ENCODE assay signal across 23 mouse cellular contexts in the genomic region with DNA sequence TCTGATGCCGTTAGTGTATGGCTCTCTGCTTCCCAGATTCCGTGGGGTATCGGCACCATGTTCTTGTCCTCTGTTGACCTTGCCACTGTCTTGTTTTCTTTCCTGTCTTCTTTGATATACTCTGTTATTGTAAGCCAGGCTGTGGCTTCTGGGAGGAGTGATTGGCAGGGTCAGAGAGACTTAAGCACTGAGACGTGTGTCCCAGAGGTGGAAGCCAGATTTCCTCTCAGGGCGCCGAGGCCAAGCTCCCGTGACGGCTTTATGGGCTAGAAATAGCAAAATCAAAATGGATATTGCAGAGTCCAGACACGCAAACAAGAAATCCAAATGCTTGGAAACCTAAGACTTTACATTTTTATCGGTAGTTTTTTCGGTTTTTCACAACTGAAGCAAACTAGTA.
DNase-seq lines count a peak whose midpoint lies in the region; ATAC-seq and TF ChIP-seq lines count a peak whose summit lies in the region.
"Had no signal": no experiment of that assay in that cellular context is flagged by ENCODE, and none has a peak within 500 bp of the region (broad histone marks: within the 10 kb centered on the region; RNA-seq: fewer than 3 reads in every experiment).

No protein-coding gene starts in this region.

- no peaks in the 10 kb centered on the region for H3K9me3 ChIP-seq in kidney, postnatal 0 days (replicated peaks; ENCODE audit: low read length)
- H3K9me3 ChIP-seq in lung, postnatal 0 days (ENCODE audit: low read length) = no peaks in the 10 kb centered on the region
- H3K9me3 ChIP-seq: embryonic facial prominence, embryonic 15.5 days; forebrain, embryonic 10.5 days; forebrain, embryonic 15.5 days; G1E; heart, embryonic 13.5 days; hindbrain, embryonic 15.5 days had no signal

- no peak for TF ChIP-seq CTCF in kidney, adult 2 months (conservative IDR thresholded peaks at IDR 0.05; ENCODE audit: insufficient read depth, insufficient read length, low read depth, low read length)
- TF ChIP-seq CTCF in kidney, postnatal 0 days (IDR thresholded peaks at IDR 0.05; ENCODE audit: low read depth) = no peak
- no peak for TF ChIP-seq CTCF in lung, postnatal 0 days (IDR thresholded peaks at IDR 0.05)

- peak; percentile 55 for DNase-seq in embryo, embryonic 10 days (ENCODE audit: low spot score)
- no peak for DNase-seq in embryo, embryonic 9.5 days (ENCODE audit: extremely low spot score)
- no peak for DNase-seq in kidney, adult 2 months
- DNase-seq in kidney, postnatal 14 days = no peak
- peak; percentile 61 for DNase-seq in kidney, postnatal 0 days (ENCODE audit: low spot score)
- no peak for DNase-seq in kidney, adult 8-10 months
- DNase-seq in lung, postnatal 0 days (ENCODE audit: low spot score) = no peak
- DNase-seq in lung, postnatal 10 days = no peak
- DNase-seq: adrenal gland, adult 8-10 months; adrenal gland, postnatal 36 days; cerebellum, adult 2 months; cerebellum, postnatal 10 days; gastrocnemius, postnatal 36 days; heart, adult 11 months; heart, postnatal 36 days had no signal

- TF ChIP-seq EP300 in lung, postnatal 0 days (IDR thresholded peaks at IDR 0.05) = no peak

- H3K4me2 ChIP-seq in kidney, postnatal 0 days (ENCODE audit: low read length) = no peak overlapping the region
- no peak overlapping the region for H3K4me2 ChIP-seq in lung, postnatal 0 days (replicated peaks; ENCODE audit: low read depth, low read length)
- H3K4me2 ChIP-seq: embryonic facial prominence, embryonic 15.5 days; forebrain, embryonic 15.5 days; heart, embryonic 13.5 days; hindbrain, embryonic 15.5 days had no signal

- no peaks in the 10 kb centered on the region for H3K36me3 ChIP-seq in kidney, adult 2 months (ENCODE audit: control insufficient read depth, insufficient read depth, low read length)
- no peaks in the 10 kb centered on the region for H3K36me3 ChIP-seq in kidney, postnatal 0 days (ENCODE audit: insufficient read depth, low read length)
- no peaks in the 10 kb centered on the region for H3K36me3 ChIP-seq in lung, postnatal 0 days (ENCODE audit: insufficient read depth, low read length)
- H3K36me3 ChIP-seq: embryonic facial prominence, embryonic 15.5 days; forebrain, embryonic 10.5 days; forebrain, embryonic 15.5 days; G1E; heart, embryonic 13.5 days; hindbrain, embryonic 15.5 days had no signal

- H3K9ac ChIP-seq in kidney, postnatal 0 days (ENCODE audit: low read depth, low read length) = no peak overlapping the region
- H3K9ac ChIP-seq in lung, postnatal 0 days (replicated peaks; ENCODE audit: low read depth) = no peak overlapping the region
- H3K9ac ChIP-seq: embryonic facial prominence, embryonic 15.5 days; forebrain, embryonic 15.5 days; heart, embryonic 13.5 days; hindbrain, embryonic 15.5 days had no signal

- H3K4me3 ChIP-seq in kidney, adult 2 months (ENCODE audit: insufficient read depth, low read depth, low read length) = no peak overlapping the region
- no peak overlapping the region for H3K4me3 ChIP-seq in kidney, postnatal 0 days (replicated peaks; ENCODE audit: low read depth, low read length)
- H3K4me3 ChIP-seq in lung, postnatal 0 days (ENCODE audit: low read depth, low read length) = no peak overlapping the region
- H3K4me3 ChIP-seq: embryonic facial prominence, embryonic 15.5 days; erythroblast, embryonic 14.5 days; forebrain, embryonic 10.5 days; forebrain, embryonic 15.5 days; heart, embryonic 13.5 days; hindbrain, embryonic 15.5 days had no signal

- TF ChIP-seq POLR2A in kidney, adult 2 months (IDR thresholded peaks at IDR 0.05; ENCODE audit: low read depth, low read length) = no peak

- ATAC-seq in kidney, postnatal 0 days (replicated peaks; ENCODE audit: low FRiP score, low read depth) = no peak
- no peak for ATAC-seq in lung, postnatal 0 days
- ATAC-seq: CD4-positive, CD25-positive, alpha-beta regulatory T cell, adult 4 months; forebrain, embryonic 15.5 days had no signal

- H3K4me1 ChIP-seq in kidney, adult 2 months (ENCODE audit: control insufficient read depth, insufficient read depth, low read length) = peaks cover 29% of the 10 kb centered on the region
- H3K4me1 ChIP-seq in kidney, postnatal 0 days (replicated peaks; ENCODE audit: insufficient read depth, low read length) = peaks cover 29% of the 10 kb centered on the region
- H3K4me1 ChIP-seq in lung, postnatal 0 days (ENCODE audit: insufficient read depth, low read depth, low read length) = peaks cover 5% of the 10 kb centered on the region; the same call in 1 of the 2 replicates

- peak overlapping the region; percentile 4; the same call in 1 of the 2 replicates for H3K27ac ChIP-seq in kidney, adult 2 months (ENCODE audit: insufficient read depth, low read depth, low read length)
- H3K27ac ChIP-seq in kidney, postnatal 0 days = peak overlapping the region; percentile 58
- peak overlapping the region; percentile 33; the same call in 1 of the 2 replicates for H3K27ac ChIP-seq in lung, postnatal 0 days (ENCODE audit: low read length)
- H3K27ac ChIP-seq: embryonic facial prominence, embryonic 15.5 days; forebrain, embryonic 10.5 days; forebrain, embryonic 15.5 days; heart, embryonic 13.5 days; hindbrain, embryonic 15.5 days had no signal

- H3K27me3 ChIP-seq in kidney, adult 2 months (replicated peaks; ENCODE audit: control insufficient read depth, insufficient read depth, low read length) = no peaks in the 10 kb centered on the region
- no peaks in the 10 kb centered on the region for H3K27me3 ChIP-seq in kidney, postnatal 0 days (ENCODE audit: insufficient read depth, low read length)
- H3K27me3 ChIP-seq in lung, postnatal 0 days (replicated peaks; ENCODE audit: insufficient read depth, low read length) = no peaks in the 10 kb centered on the region
- H3K27me3 ChIP-seq: embryonic facial prominence, embryonic 15.5 days had no signal

- WGBS in kidney, adult 2 months = 63% methylated on average over 11 of the region's 11 CpGs
- WGBS in kidney, postnatal 0 days = 16% methylated on average over 11 of the region's 11 CpGs
- WGBS in lung, postnatal 0 days = 67% methylated on average over 11 of the region's 11 CpGs

Comparison
In these comparisons a context has a peak if more than half of its experiments do, and no peak if none do; other contexts are left out.
1. DNase-seq: peak in embryo, embryonic 10 days (single experiment) and kidney, postnatal 0 days (single experiment); none in embryo, embryonic 9.5 days (single experiment), kidney, adult 2 months (single experiment), kidney, postnatal 14 days (single experiment), kidney, adult 8-10 months (0 of 2), lung, postnatal 0 days (single experiment) and lung, postnatal 10 days (single experiment).
2. H3K27ac ChIP-seq: peak in every context shown above with its lines; median percentile 58 in kidney, postnatal 0 days; 33 in lung, postnatal 0 days; 4 in kidney, adult 2 months.